Comparison of ENCODE assay signal across 9 mouse cellular contexts in genomic region chr14:25519656-25520055, GRCm38 (mm10).
DNase-seq lines count a peak whose midpoint lies in the region; ATAC-seq and TF ChIP-seq lines count a peak whose summit lies in the region.
"Had no signal": no experiment of that assay in that cellular context is flagged by ENCODE, and none has a peak within 500 bp of the region (broad histone marks: within the 10 kb centered on the region; RNA-seq: fewer than 3 reads in every experiment).

No protein-coding gene starts in this region.

- peaks cover 8% of the 10 kb centered on the region for H3K36me3 ChIP-seq in C2C12 (ENCODE audit: control insufficient read depth, insufficient read depth)
- peaks cover 7% of the 10 kb centered on the region for H3K36me3 ChIP-seq in heart, embryonic 12.5 days
- H3K36me3 ChIP-seq in liver, embryonic 12.5 days, result peaks cover 5% of the 10 kb centered on the region; the same call in 1 of the 2 replicates
- peaks cover 4% of the 10 kb centered on the region; the same call in 1 of the 2 replicates for H3K36me3 ChIP-seq in stomach, embryonic 14.5 days (ENCODE audit: control insufficient read depth, insufficient read depth, low read length)

- H3K27me3 ChIP-seq in C2C12 (ENCODE audit: control insufficient read depth, insufficient read depth, insufficient read length), result no peaks in the 10 kb centered on the region
- no peaks in the 10 kb centered on the region for H3K27me3 ChIP-seq in heart, embryonic 12.5 days (replicated peaks)
- no peaks in the 10 kb centered on the region for H3K27me3 ChIP-seq in liver, embryonic 12.5 days (replicated peaks)
- H3K27me3 ChIP-seq in stomach, embryonic 14.5 days (ENCODE audit: control insufficient read depth, insufficient read depth, low read length), result no peaks in the 10 kb centered on the region

- H3K27ac ChIP-seq in heart, embryonic 12.5 days (ENCODE audit: poor library complexity, severe bottlenecking), result peak overlapping the region; percentile 74
- H3K27ac ChIP-seq in liver, embryonic 12.5 days, result 0 out of 2 replicates have a peak overlapping the region, but pooled peaks have one; percentile 93
- H3K27ac ChIP-seq in stomach, embryonic 14.5 days (ENCODE audit: low read length), result no peak overlapping the region

- no peaks in the 10 kb centered on the region for H3K9me3 ChIP-seq in heart, embryonic 12.5 days (replicated peaks)
- H3K9me3 ChIP-seq in liver, embryonic 12.5 days (replicated peaks), result no peaks in the 10 kb centered on the region
- no peaks in the 10 kb centered on the region for H3K9me3 ChIP-seq in stomach, embryonic 14.5 days (ENCODE audit: control insufficient read depth, low read depth, low read length)

- WGBS in heart, embryonic 12.5 days, result 42% methylated on average over 4 of the region's 4 CpGs
- 62% methylated on average over 4 of the region's 4 CpGs for WGBS in liver, embryonic 12.5 days (ENCODE audit: insufficient replicate concordance)
- WGBS in stomach, embryonic 14.5 days, result 41% methylated on average over 4 of the region's 4 CpGs

- H3K9ac ChIP-seq in heart, embryonic 12.5 days, result no peak overlapping the region
- H3K9ac ChIP-seq in liver, embryonic 12.5 days, result peak overlapping the region; percentile 13; the same call in 1 of the 2 replicates
- no peak overlapping the region for H3K9ac ChIP-seq in stomach, embryonic 14.5 days (replicated peaks; ENCODE audit: low read depth, low read length)

- no peak for DNase-seq in frontal cortex, postnatal 14 days (ENCODE audit: low spot score in 2 of 2)
- DNase-seq in cerebellum, postnatal 14 days, result peak; percentile 76 to 86
- no peak for DNase-seq in spleen, adult 18-20 months

- no peak overlapping the region for H3ac ChIP-seq in C2C12 (ENCODE audit: control insufficient read depth, insufficient read length, low read depth)

- peaks cover 98% of the 10 kb centered on the region for H3K4me1 ChIP-seq in heart, embryonic 12.5 days (replicated peaks)
- H3K4me1 ChIP-seq in liver, embryonic 12.5 days, result peaks cover 100% of the 10 kb centered on the region
- peaks cover 69% of the 10 kb centered on the region for H3K4me1 ChIP-seq in stomach, embryonic 14.5 days (ENCODE audit: control insufficient read depth, insufficient read depth, low read length)

- H3K79me2 ChIP-seq in C2C12 (ENCODE audit: control insufficient read depth, insufficient read depth), result peaks cover 89% of the 10 kb centered on the region

- TF ChIP-seq CTCF in C2C12 (IDR thresholded peaks at IDR 0.05; ENCODE audit: control insufficient read depth, insufficient read depth, insufficient read length), result no peak

- peaks cover 46% of the 10 kb centered on the region for H3K79me3 ChIP-seq in C2C12 (ENCODE audit: low read depth)

- peak; percentile 51; the same call in 1 of the 2 replicates for ATAC-seq in frontal cortex, adult (ENCODE audit: low TSS enrichment)
- no peak for ATAC-seq in heart, embryonic 12.5 days (ENCODE audit: insufficient number of reproducible peaks, low FRiP score)
- ATAC-seq in liver, embryonic 12.5 days, result no peak
- peak; percentile 14; the same call in 1 of the 2 replicates for ATAC-seq in stomach, embryonic 14.5 days (ENCODE audit: insufficient number of reproducible peaks, insufficient read depth, low FRiP score, low read depth)

- H3K4me2 ChIP-seq in heart, embryonic 12.5 days, result no peak overlapping the region
- H3K4me2 ChIP-seq in liver, embryonic 12.5 days, result no peak overlapping the region
- no peak overlapping the region for H3K4me2 ChIP-seq in stomach, embryonic 14.5 days (replicated peaks; ENCODE audit: low read depth, low read length)

- H3K4me3 ChIP-seq in C2C12 (ENCODE audit: insufficient read depth, poor library complexity, severe bottlenecking), result no peak overlapping the region
- H3K4me3 ChIP-seq in heart, embryonic 12.5 days, result no peak overlapping the region
- H3K4me3 ChIP-seq in liver, embryonic 12.5 days, result no peak overlapping the region
- no peak overlapping the region for H3K4me3 ChIP-seq in stomach, embryonic 14.5 days (ENCODE audit: low read depth, low read length)
- H3K4me3 ChIP-seq: erythroblast, embryonic 14.5 days had no signal

TF ChIP-seq in C2C12, 6 proteins besides CTCF, POLR2A, EP300 and RAD21:
- TF ChIP-seq FOSL1 (IDR thresholded peaks at IDR 0.05; ENCODE audit: insufficient read depth, low read length, poor library complexity, severe bottlenecking), result peak; percentile 30
- no peak for TF ChIP-seq USF1 (IDR thresholded peaks at IDR 0.05; ENCODE audit: low read depth)
- peak; percentile 94 for TF ChIP-seq CEBPB (IDR thresholded peaks at IDR 0.05; ENCODE audit: low read depth)
- peak; percentile 62 for TF ChIP-seq MAX (IDR thresholded peaks at IDR 0.05)
- no peak for TF ChIP-seq MYOG (IDR thresholded peaks at IDR 0.05; ENCODE audit: control insufficient read depth, extremely low read depth, insufficient read length)
- TF ChIP-seq MYOD1 (IDR thresholded peaks at IDR 0.05; ENCODE audit: control insufficient read depth, insufficient read length, low read depth), result peak; percentile 80
TF ChIP-seq in C2C12: peak in this region for 4.

Comparison
In these comparisons a context has a peak if more than half of its experiments do, and no peak if none do; other contexts are left out.
1. ATAC-seq: peak in frontal cortex, adult (single experiment) and stomach, embryonic 14.5 days (single experiment); none in heart, embryonic 12.5 days (single experiment) and liver, embryonic 12.5 days (single experiment).
2. DNase-seq: peak in cerebellum, postnatal 14 days (2 of 2); none in frontal cortex, postnatal 14 days (0 of 2) and spleen, adult 18-20 months (0 of 2).